Mouse (Mus musculus) lung, postnatal 4 days (tissue): ENCODE measurements around the gene Bbs9.

Source experiments
- DNase-seq, 2 experiments: peaks; one replicate each; pipeline ENCODE4 v3.0.0; 2021

Bbs9 gene

DNA sequence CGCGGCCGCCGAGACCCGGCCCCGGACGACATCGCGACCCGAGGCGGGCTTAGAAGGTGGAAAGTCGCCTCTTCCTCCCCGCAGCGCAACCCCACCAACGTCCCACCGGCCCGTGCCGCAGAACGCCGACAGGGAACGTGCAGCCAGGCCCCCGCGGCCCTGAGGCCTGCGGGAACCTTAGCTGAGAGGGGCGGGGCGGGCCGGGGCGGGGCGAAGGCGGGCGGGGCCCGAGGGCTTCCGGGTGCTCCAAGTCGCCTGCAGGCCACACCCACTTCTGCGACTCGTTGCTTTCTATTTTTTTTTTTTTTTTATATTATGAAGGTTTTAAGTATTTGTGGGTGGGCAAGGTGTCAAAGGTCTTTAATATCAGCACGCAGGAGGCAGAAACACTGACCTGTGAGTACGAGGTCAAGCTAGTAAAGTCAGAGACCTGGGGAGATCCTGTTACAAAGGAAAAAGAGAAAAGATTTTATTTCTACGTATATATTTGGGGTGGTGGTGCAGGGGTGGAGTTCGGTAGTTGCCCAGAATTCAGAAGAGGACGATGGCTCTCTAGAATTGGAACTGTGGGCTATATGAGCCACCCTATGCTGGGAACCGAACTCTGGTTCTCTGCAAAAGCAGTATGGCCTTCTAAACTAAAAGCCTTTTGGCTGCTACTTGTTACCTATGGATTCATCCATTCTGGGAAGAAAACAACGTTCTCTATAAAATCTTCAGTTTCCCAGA lies 7.2 kb upstream of the Bbs9 start:
- DNase-seq: peak; percentile 76 to 81

DNA sequence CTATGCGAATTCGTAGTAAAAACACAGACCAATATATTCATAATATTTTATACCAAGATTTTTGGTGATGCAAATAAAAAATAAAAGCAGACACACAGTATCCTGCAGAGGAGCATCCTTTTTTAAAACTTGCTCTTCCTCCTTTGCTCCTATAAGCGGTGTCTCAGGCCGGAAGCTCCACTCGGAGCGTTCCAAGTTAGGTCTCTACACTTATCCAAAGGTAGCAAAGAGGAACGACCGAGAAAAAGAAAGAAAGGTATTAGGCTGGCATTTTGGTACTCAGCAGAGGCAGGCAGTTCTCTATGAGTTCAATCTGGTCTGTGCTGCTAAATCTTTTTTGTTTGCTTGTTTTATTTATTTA lies 6.6 kb upstream of the Bbs9 start:
- no peak for DNase-seq

DNA sequence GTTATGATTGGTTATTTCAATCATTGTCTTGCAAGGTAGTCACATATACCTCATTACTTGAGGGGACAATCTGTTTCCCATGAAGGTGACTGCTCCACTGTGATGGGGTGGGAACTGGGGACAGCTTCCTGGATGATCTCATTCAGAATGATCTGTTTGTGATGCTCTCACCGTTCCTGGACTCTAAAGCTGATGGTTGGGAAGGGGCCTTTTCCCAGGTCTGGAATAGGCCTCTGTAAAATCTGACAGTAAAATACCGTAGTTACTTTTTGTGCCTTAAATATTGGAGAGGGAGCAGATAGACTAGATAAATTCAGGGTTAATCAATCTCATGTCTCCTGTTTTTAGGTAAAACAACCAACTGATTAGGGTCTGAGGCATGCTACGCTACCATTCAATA lies 5.9 kb upstream of the Bbs9 start, which contains the start of gene Rp9:
TSS of gene Rp9 (minus strand) at position 101 of the 400 bp plus-strand sequence.
- no peak for DNase-seq

DNA sequence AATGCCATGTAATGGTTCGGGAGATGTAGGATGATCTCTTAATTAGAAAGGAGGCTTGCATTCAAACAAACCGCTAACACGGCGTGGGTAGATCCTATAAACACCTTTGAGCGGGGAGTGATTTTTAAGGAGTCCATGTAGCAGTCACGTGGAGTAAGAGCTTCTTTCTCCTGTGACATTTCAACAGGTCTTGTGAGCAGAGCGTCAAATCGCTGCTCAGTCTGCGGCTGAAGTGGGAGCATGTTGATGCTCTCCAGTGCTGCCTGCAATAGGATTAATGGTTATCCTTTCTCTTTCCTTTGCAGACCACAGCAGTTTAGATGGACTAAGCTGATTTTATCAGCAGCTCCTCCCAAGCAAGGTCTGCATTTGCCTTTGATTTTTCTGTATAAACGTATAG lies 750 bp downstream of the Bbs9 start:
- no peak for DNase-seq

DNA sequence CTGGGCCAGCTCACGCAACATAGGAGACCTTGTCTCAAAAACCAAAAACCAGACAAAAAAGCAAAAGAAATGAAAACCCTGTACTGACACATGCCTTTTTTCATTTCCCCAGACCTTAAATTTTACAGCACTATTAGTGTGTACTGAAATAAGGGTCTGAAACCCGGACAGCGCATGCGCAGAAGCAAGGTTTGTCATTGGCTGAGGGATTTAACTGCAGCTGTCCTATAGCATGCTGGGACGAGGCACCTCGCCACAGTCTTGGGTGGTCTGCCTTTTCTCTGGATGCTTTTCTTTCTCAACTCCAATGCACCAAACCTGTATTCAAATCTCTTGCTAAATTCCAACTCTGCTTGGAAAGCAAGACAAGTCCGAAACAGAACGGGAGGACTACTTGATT lies 3.4 kb downstream of the Bbs9 start:
- no peak for DNase-seq

DNA sequence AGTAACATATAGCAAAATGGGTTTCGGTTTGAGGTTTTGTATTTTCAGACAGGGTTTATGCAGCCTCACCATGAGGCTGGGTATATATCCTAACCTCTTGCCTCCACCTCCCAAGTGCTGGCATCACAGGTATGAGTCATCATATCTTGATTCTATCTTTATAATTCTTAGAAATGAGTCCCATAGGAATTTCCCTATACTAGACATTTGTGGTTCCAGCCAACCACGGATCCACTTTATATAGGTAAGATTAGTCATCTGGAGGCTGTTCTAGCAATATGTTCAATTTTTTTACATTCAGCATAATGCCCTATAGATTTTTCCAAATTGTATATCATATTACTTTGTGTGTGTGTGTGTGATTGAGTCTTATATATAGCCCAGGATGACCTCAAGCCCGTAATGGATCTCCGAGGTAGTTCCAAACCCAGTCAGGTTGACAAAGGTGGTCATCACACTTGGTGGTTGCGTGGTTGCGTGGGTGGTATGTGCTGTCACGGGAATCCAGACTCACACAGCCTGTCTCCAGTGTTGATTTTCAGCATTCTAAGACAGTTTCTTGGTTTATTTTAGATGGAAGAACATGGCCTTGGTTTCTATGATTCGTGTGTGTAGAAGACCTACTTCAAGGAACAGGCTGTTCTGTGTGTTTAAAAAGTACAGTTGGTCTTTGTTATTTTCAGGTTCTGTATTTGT lies 8.5 kb downstream of the Bbs9 start:
- no peak for DNase-seq

DNA sequence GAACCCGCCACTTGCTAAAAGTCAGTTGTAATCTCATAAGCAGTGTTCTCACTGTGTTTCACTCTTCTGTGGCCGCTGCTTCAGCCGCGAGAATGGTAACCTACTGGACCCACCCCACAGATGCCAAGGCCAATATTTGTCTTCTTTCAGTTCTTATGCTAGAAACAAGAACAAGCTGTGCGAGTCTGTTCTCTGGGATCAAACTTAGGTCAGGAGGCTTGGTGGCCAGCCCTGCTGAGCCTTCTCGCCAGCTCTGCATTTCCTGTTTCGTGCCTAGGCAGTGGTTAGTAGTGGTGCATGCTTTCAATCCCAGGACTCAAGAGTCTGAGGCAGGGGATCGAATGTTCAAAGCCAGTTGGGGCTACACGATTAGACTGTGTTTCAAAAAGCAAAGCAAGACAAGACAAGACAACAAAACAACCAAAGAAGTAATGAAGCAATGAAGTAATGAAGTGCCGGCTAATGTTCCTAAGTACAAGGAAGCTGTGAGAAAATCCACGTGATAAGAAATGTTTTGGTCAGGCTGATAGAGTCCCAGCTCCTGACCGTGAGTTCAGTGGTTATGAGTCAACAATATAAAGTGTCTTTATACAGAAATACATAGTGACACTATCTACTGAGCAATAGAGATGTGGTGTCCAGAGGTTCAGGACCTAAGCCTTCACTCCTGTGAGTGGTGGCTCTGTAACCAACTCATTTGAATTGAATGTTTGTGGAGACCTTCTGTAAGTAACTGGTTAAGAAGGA lies 9.2 kb downstream of the Bbs9 start:
- peak; percentile 21 to 27 for DNase-seq

DNA sequence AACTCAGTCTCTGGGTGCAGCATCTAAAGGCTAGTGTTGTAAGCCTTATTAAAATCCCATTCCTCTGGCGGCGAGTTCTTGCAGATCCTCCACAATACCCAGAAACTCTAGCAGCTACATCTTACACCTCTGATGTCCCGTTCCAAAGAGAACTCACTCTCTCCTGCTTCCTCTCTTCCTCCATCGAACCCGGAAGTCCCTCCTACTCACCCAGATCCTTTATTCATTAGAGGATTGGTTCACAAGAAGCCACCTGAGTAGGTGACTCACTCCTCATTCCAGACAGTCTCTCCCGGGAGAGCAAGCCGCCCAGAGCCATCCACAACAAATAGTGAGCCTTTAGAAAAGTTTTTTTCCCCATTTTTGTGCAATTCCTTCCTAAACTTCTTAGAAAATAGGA lies 10.7 kb downstream of the Bbs9 start:
- DNase-seq: no peak

DNA sequence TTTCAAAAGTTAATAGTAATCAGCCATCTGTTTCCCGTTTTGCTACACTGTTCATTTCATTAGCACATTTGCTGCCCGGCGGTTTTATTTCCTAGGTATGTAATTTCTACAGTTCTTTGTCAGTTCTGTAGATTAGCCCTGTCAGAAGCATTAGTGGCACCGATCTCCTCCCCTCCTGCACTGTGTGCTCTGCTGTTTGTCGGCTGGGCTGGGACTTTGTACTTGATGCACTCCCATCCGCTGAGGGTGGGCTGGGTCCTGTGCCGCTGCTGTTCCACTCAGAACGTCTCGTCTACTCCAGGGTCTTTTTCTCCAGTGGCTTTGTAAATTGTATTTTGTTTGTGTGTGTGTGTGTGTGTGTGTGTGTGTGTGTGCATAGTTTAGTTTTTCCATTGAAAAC lies 13.4 kb downstream of the Bbs9 start:
- no peak for DNase-seq

DNA sequence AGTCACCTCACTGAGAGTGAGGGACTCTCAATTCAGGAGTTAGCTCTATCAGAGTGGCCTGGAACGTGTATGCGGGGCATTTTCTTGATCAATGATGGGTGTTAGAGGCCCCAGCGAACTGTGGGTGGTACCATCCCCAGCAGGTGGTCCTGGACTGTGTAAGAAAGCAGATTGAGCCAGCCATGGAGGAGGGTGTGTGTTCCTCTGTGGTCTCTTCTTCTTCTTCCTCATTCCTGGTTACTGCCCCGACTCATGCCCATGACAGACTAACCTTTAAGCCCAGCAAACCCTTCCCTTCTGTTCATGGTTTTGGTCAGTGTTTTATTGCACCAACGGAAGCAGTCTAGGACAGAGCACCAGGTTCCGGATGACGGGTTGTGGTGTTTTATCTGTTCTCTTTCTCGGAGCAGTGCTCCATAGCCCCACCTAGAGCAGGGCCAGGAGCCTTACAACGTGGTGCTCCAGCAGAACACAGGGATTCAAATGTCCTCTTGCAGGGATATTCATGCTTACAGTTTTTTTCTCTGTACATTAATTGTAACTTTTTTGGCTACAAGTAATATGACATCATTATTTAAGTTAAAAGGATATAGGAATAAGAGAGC lies 18.8 kb downstream of the Bbs9 start:
- no peak for DNase-seq

DNA sequence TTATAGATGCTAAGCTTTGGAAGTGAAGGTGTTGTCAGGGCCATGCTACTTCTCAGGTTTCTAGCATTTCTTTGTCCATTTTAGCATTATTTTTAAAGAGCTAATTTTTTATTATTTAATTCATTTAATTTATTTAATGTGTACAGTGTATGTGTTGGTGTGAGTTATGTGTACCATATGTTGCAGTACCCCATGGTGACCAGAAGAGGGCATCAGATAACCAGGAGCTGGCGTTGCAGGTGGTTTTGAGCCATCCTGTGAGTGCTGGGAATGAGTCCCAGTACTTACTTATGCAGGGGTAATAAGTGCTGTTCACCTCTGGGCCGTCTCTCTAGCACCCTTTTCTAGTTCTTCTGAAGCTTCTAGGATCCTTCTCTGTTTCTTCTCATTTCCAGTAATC lies 19.6 kb downstream of the Bbs9 start:
- DNase-seq: no peak

DNA sequence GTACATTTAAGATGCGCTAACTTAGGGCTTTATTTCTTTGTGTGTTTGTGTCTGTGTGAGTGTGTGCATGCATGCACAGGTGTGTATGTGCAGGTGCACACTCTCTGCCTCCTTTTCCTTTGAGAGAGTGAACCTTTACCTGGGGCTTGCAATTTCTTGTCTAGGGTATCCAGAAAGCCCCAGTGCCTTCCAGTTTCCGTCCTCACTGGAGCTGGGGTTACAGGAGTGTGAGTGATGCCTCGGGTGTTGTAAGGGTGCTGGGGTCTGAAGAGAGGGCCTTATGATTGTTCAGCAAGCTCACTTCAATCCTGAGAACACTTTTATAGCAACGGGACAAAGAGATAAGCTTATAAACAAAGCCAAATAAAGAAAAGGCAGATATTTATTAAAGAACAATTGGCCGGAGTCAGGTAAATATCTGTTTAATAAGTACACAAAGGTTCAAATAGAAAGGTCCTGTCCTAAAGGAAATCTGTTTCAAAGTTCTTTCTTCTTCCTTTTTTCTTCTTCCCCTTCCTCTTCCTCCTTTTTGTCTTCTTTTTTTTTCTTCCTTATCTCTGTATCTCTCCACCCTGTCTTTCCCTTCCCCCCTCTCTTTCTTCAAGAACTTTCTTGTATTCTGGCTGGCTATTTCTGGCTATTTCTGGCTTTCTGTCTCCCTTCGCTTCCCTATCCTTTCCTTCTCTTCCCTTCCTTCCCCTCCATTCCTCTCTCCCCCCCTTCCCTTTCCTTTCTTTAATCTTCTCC lies 21.7 kb downstream of the Bbs9 start:
- no peak for DNase-seq

DNA sequence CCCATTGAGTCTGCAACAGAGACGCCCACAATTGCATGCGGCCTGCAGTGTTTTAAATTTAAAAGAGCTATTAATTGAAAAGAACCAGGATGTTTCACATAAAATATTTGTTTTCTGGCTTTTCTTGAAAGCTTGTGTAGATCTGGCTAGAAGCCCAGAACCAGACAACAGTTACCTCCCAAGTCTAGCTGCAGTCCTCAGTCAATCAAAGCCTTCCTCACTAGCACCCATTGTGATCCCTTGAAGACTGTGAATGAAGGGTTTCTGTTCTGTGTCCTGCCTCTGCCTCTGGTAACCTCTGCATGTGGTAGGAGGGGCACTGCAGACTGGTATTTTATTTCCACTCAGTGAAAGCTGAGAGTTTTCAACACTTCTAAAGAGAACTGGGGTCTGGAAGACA lies 27.5 kb downstream of the Bbs9 start:
- DNase-seq: no peak

DNA sequence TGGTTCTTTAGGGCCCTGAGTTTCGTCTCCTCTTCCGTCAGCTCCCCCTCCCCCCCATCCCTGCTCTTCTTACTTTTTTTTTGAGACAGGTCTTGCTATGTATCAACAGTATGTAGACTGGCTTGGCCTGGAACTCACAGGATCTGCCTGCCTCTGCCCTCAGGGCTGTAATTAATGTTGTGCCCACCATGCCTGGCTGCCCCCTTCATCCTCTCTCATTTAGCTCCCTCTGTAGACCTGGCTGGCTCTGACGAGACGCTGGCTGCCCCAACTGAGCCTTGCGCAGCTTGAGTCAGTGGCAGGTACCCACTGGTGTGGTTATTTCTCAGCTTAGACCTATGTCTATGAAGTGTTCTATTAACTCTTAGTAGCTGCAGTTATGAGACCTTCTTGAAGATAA lies 28.1 kb downstream of the Bbs9 start:
- no peak for DNase-seq

DNA sequence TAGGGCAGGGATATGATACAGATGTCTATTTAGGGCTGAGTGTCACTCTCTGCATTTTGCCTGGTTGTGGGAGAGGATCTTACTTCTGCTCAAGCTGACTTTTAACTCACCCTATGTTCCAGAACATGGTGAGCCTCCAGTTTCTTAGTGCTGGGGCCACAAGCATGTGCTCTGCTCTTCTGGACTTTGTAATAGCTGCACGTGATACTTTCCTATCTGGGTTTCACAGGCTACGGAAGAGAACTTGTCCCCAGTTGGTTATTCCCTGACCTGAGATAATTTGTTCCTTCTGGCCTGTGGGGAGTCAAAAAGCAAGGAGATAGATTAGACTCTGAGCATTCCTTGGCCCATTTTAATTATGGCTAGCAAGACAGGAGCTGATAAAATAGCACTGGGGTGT lies 30.1 kb downstream of the Bbs9 start:
- DNase-seq: no peak

DNA sequence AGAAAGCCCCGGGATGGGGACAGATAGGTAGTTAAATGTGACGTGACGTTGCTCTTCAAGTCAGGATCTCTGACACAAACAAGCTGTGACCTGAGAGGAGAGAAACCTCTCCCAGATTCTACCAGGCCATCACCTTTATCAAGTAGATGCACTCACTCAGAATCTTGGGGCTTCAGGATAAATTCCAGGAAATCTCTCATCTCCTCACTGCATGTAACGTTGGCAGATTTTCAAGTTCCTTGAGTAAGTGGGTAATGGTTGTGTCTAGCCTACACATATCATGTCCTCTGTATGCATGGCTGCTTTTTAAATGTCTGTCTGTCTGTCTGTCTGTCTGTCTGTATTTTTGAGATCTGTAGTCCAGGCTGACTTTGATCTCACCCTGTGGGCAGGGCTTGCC lies 39.6 kb downstream of the Bbs9 start:
- DNase-seq: no peak

DNA sequence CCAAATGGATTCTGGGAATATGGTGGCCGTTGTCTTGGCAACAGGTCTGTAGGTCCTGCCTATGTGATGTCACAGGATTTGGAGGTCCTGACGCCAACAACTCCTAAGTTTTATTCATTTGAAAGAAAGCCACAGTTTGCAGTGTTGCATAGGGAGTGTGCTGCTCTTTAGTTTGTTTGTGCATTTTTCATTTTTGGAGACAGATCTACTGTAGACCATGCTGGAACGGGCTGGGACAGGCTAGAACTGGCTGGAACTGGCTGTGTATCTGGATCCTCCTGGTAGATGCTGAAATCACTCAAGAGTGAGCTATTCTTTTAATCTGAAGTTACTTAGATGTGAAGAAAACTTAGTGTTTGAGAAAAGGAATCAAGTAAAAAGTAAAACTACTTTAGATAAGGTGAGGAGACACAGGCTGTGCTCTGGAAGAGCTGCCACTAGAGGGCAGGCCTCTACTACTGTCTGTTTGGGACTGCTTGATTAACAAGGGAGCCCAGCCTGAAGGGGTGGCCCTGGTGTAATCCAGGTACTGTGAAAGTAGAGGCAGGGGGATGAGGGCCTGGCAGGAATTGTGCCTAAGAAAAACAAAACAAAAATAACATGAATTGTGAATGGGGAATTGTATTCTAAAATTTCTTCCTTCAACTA lies 43.0 kb downstream of the Bbs9 start:
- DNase-seq: peak; percentile 27 to 45

DNA sequence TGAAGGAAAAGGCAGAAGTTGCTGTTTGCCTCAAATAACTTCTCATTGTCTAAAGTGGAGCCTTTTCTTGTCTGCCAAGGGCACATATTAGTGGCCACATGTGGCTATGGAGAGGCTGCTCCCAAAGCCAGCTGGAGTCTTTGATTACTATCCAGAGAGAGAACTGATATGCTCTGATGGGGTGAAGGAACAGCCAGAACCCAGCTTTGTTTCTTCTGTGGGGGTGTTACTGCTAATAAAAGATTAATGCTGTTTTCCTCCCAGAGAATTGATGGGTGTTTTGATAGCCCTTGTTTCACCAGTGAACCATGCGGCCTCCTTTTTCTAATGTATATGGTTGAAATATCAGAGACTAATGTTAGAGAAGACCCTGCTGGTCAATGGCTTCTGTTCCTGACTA lies 47.9 kb downstream of the Bbs9 start:
- no peak for DNase-seq

DNA sequence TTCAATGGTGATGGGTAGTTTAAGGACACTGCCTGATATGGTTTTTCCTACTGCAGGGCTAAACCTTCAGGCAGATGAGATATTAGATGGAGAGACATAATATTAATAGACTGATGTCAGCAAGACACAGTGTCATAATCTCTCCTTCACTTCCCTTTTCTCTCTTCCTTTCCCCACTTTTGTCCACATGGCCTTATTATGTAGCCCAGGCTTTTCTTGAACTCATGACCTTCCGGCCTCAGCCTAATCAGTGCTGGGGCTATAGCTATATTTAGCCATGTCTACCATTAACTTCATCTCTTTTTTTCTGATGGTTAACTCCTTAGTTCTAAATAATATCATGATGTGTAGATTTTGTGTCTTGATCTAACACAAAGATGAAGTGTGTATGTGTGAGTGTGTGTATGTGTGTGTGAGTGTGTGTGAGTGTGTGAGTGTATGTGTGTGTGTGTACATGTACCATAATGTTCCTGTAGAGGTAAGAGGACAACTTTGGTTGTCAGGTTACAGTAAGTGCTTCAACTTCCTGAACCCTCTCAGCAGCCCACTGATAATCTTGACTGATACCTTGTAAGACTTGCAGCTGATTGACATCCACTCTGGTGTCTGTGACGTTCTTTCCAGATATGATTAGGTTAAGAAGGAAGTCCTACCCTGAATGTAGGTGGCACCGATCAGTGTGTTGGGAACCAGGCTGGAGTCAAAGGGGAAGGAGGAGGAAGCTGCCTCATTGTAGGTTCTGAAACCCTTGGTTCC lies 55.4 kb downstream of the Bbs9 start:
- no peak for DNase-seq

DNA sequence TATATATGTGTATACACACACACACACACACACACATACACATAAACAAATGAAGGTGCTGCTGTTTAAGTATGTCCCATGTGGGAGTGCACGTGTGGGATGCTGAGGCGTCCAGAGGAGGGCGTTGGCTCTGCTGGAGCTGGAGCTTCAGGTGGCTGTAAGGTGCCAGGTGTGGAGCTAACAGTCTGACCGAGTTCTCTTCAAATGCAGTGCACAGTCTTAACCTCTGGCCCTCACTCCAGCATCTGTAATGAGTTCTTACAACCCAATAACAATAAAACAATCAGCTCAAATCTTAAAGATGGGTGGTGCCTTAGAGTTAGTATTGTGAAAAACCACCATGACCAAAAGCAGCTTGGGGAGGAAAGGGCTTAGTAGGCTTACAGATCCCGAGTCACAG lies 56.6 kb downstream of the Bbs9 start:
- no peak for DNase-seq

DNA sequence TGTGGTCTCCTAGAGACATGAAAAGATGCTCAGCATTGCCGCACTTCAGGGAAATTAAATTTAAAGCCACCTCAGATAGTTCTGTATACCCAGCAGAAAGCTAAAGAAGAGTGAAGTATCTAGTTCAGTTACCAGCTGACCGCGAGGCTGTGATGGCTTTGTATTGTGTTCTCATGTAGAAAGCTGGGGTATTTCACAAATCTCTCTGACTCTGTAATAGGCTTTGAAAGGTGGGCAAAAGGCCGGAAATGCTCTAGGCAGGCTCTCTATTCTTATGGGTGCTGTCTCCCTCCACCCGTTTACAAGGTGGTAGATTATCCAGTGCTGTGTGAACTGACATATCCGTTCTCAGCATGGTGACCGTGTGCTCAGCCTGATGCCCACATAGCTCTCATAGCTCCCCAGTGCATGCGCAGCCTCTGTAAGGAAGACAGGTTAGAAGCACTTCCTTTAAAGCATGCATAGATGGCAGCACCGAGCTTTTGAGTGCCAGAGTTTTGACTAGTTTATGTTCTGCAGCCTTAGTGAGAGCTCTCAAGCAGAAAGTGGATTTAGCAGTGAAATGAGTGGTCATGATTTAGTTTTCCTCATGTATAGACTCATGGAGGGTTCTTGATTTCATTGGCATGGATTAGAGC lies 57.4 kb downstream of the Bbs9 start:
- peak; percentile 28 to 47 for DNase-seq
